Mouse (Mus musculus): ENCODE measurements around the gene Smok3c.
"Not testable (repeated sequence)": the region's sequence is repeated elsewhere in the genome, so short reads cannot be mapped to it uniquely, and the experiment has no call there.

Smok3c gene

GRCm38 (mm10) chr5:138104976-138105375 is 52.0 kb downstream of the Smok3c start:
- no peak for DNase-seq (ENCODE audit: low read depth, low spot score)

DNA sequence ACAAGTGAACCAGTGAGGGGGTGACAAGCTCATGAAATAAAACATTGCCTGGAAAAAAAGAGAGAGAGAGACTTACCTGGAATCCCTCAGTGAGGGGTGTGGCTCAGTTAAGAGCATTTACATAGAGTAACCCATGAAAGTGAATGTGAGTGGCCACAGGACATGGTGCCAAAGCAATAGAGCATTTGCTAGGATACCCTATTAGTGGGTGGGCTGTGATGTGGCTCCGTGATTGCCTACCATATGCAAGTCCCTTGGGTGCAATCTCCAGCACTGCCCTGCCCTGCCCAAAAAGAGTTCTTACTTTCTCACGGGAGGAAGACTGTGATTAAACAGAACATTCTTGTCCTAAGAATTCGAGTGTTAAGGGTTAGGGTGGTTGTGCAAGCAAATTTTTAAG is 54.1 kb downstream of the Smok3c start:
- no peak for DNase-seq (ENCODE audit: low read depth, low spot score)

DNA sequence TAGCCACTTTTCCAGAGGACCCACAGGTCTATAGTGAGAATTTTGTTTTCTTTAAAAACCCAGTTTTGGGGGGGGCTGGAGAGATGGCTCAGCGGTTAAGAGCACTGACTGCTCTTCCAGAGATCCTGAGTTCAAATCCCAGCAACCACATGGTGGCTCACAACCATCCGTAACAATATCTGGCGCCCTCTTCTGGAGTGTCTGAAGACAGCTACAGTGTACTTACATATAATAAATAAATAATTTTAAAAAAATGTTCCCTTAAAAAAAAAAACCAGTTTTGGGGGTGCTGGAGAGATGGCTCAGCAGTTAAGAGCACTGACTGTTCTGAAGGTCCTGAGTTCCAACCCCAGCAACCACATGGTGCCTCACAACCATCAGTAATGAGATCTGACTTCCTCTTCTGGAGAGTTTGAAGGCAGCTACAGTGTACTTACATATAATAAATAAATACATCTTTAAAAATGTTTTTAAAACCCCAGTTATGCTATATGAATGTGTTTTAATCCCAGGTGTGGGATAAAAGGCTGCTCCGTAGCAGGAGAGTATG is 56.9 kb downstream of the Smok3c start:
- DNase-seq (ENCODE audit: low read depth, low spot score): not testable (repeated sequence)
